Mouse (Mus musculus): Measurements from ENCODE around the gene Tacr2. TPM values are rescaled to one million over a fixed set of nuclear protein-coding genes. Genes with fewer than 3 reads are reported as not detected.

Gene Tacr2
- total and polyA plus RNA-seq, 3 experiments = 0.06 TPM; not detected in 2

DNA sequence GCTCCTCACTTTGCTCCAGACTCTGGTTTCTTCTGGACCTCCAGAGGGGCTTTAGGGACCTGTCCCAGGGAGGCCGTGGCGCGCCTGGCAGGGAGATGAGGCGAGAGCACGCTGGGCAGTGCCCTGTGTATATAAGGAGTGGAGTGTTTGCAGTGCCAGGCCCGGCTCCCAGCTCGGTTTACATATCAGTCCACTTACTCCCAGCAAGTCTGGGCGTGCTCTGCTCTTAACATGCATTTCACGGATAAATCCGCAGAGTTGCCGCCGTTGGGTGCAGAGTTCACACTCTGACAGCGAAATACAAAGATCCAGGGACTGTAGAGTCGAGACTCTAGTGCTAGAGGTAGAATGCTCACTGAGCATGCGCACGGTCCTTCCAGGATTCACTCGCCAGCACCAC lies 29.5 kb upstream of the Tacr2 start:
- no peak overlapping the region for H3K4me3 ChIP-seq (ENCODE audit: control insufficient read depth in 1 of 2, insufficient read depth in 1 of 2, low read depth in 2 of 2, low read length in 2 of 2)
- peaks cover 0 to 17% of the 10 kb centered on the region in 2 experiments; a peak in 2 of 4 replicates for H3K4me1 ChIP-seq (ENCODE audit: control insufficient read depth in 1 of 2, insufficient read depth in 2 of 2, low read length in 2 of 2)
- H3K27ac ChIP-seq (ENCODE audit: control insufficient read depth, low read depth, low read length) = no peak overlapping the region
- H3K9ac ChIP-seq (ENCODE audit: control insufficient read depth, low read depth, low read length, poor library complexity, severe bottlenecking) = no peak overlapping the region
- H3K79me2 ChIP-seq (ENCODE audit: control insufficient read depth, insufficient read depth, low read length, poor library complexity) = no peaks in the 10 kb centered on the region
- DNase-seq (ENCODE audit: low read depth, low spot score) = no peak
- no peaks in the 10 kb centered on the region for H3K27me3 ChIP-seq (ENCODE audit: control insufficient read depth in 1 of 2, insufficient read depth in 2 of 2, low read length in 2 of 2)
- TF ChIP-seq TCF12 (IDR thresholded peaks at IDR 0.05; ENCODE audit: low read depth, low read length) = no peak
- no peak for TF ChIP-seq ZNF384 (IDR thresholded peaks at IDR 0.05; ENCODE audit: low read depth, low read length)
- TF ChIP-seq USF2 (IDR thresholded peaks at IDR 0.05; ENCODE audit: borderline replicate concordance in 1 of 2, insufficient read depth in 1 of 2, low read depth in 1 of 2, low read length in 2 of 2) = no peak
- no peak for TF ChIP-seq USF1 (IDR thresholded peaks at IDR 0.05; ENCODE audit: low read depth, low read length)
- no peak for TF ChIP-seq MAZ (IDR thresholded peaks at IDR 0.05; ENCODE audit: low read depth, low read length)
- no peak for TF ChIP-seq MYB (IDR thresholded peaks at IDR 0.05; ENCODE audit: low read depth, low read length)
- TF ChIP-seq CHD2 (IDR thresholded peaks at IDR 0.05; ENCODE audit: low read length) = no peak
- TF ChIP-seq JUND (IDR thresholded peaks at IDR 0.05; ENCODE audit: low read depth, low read length) = no peak
- no peak for TF ChIP-seq POLR2AphosphoS2 (IDR thresholded peaks at IDR 0.05; ENCODE audit: low read length)
- TF ChIP-seq E2F4 (IDR thresholded peaks at IDR 0.05; ENCODE audit: borderline replicate concordance, low read depth, low read length) = no peak
- no peak for TF ChIP-seq GATA1 (IDR thresholded peaks at IDR 0.05; ENCODE audit: low read depth, low read length)
- no peak for TF ChIP-seq NELFE (IDR thresholded peaks at IDR 0.05; ENCODE audit: low read depth, low read length)
- H3K36me3 ChIP-seq (ENCODE audit: control insufficient read depth in 1 of 2, insufficient read depth in 2 of 2, low read length in 2 of 2) = peaks cover 0 to 6% of the 10 kb centered on the region in 2 experiments; a peak in 2 of 4 replicates
- no peaks in the 10 kb centered on the region for H3K9me3 ChIP-seq (replicated peaks; ENCODE audit: insufficient read depth, low read length)

- H3K79me2 ChIP-seq (ENCODE audit: control insufficient read depth, insufficient read depth, low read length, poor library complexity) = no peaks in the 10 kb centered on the region
- H3K27ac ChIP-seq (ENCODE audit: control insufficient read depth, low read depth, low read length) = no peak overlapping the region
- no peak for TF ChIP-seq POLR2AphosphoS5 (IDR thresholded peaks at IDR 0.05; ENCODE audit: borderline replicate concordance, low read depth, low read length)
- no peak for TF ChIP-seq ETS1 (IDR thresholded peaks at IDR 0.05; ENCODE audit: low read depth, low read length)
- TF ChIP-seq MYC (IDR thresholded peaks at IDR 0.05; ENCODE audit: low read depth, low read length) = no peak
- no peak for TF ChIP-seq USF2 (IDR thresholded peaks at IDR 0.05; ENCODE audit: borderline replicate concordance in 1 of 2, insufficient read depth in 1 of 2, low read depth in 1 of 2, low read length in 2 of 2)
- no peak for TF ChIP-seq MAFK (IDR thresholded peaks at IDR 0.05; ENCODE audit: borderline replicate concordance, low read depth, low read length)
- TF ChIP-seq MAZ (IDR thresholded peaks at IDR 0.05; ENCODE audit: low read depth, low read length) = no peak
- TF ChIP-seq ZNF384 (IDR thresholded peaks at IDR 0.05; ENCODE audit: low read depth, low read length) = no peak
- no peak for TF ChIP-seq HCFC1 (IDR thresholded peaks at IDR 0.05; ENCODE audit: low read depth, low read length)
- TF ChIP-seq ZC3H11A (IDR thresholded peaks at IDR 0.05; ENCODE audit: low read depth, low read length) = no peak
- TF ChIP-seq CHD1 (IDR thresholded peaks at IDR 0.05; ENCODE audit: low read depth, low read length) = no peak
- TF ChIP-seq TAL1 (IDR thresholded peaks at IDR 0.05; ENCODE audit: low read length) = no peak
- no peak for TF ChIP-seq NRF1 (IDR thresholded peaks at IDR 0.05; ENCODE audit: insufficient read depth, low read depth, low read length, poor library complexity, severe bottlenecking)
- TF ChIP-seq BHLHE40 (IDR thresholded peaks at IDR 0.05; ENCODE audit: borderline replicate concordance, low read depth, low read length) = no peak
- no peak for TF ChIP-seq MYB (IDR thresholded peaks at IDR 0.05; ENCODE audit: low read depth, low read length)
- no peak for TF ChIP-seq MEF2A (IDR thresholded peaks at IDR 0.05; ENCODE audit: extremely low read depth, insufficient replicate concordance, low read depth, low read length, poor library complexity, severe bottlenecking)
- TF ChIP-seq MAX (IDR thresholded peaks at IDR 0.05; ENCODE audit: low read length) = no peak
- TF ChIP-seq NELFE (IDR thresholded peaks at IDR 0.05; ENCODE audit: low read depth, low read length) = no peak
- TF ChIP-seq SIN3A (IDR thresholded peaks at IDR 0.05; ENCODE audit: low read length) = no peak
- H3K36me3 ChIP-seq (ENCODE audit: control insufficient read depth in 1 of 2, insufficient read depth in 2 of 2, low read length in 2 of 2) = peaks cover 0 to 6% of the 10 kb centered on the region in 2 experiments; a peak in 2 of 4 replicates
- H3K4me3 ChIP-seq (ENCODE audit: control insufficient read depth in 1 of 2, insufficient read depth in 1 of 2, low read depth in 2 of 2, low read length in 2 of 2) = no peak overlapping the region
- H3K4me1 ChIP-seq (ENCODE audit: control insufficient read depth in 1 of 2, insufficient read depth in 2 of 2, low read length in 2 of 2) = peaks cover 0 to 11% of the 10 kb centered on the region in 2 experiments; a peak in 2 of 4 replicates
- no peaks in the 10 kb centered on the region for H3K27me3 ChIP-seq (ENCODE audit: control insufficient read depth in 1 of 2, insufficient read depth in 2 of 2, low read length in 2 of 2)
- H3K9ac ChIP-seq (ENCODE audit: control insufficient read depth, low read depth, low read length, poor library complexity, severe bottlenecking) = no peak overlapping the region
- no peaks in the 10 kb centered on the region for H3K9me3 ChIP-seq (replicated peaks; ENCODE audit: insufficient read depth, low read length)
- DNase-seq (ENCODE audit: low read depth, low spot score) = no peak
Observed at GRCm38 (mm10) chr10:62224231-62224630, 28.0 kb upstream of the Tacr2 start.

Measured in MEL (cell line).